Mouse (Mus musculus): ENCODE measurements at regions not wholly inside any gene's neighbourhood (a gene's known extent, or its start where the extent isn't known, plus 50 kb on each side); places are given as distances from the start of the nearest gene placed in this dataset.

- no peak for DNase-seq (ENCODE audit: low read depth, low spot score)
Measured at GRCm38 (mm10) chr17:63798961-63799531, 63.8 kb upstream of the Fer start.

GRCm38 (mm10) chr17:63801411-63801810, 61.5 kb upstream of the Fer start:
- DNase-seq (ENCODE audit: low read depth, low spot score) = no peak

DNA sequence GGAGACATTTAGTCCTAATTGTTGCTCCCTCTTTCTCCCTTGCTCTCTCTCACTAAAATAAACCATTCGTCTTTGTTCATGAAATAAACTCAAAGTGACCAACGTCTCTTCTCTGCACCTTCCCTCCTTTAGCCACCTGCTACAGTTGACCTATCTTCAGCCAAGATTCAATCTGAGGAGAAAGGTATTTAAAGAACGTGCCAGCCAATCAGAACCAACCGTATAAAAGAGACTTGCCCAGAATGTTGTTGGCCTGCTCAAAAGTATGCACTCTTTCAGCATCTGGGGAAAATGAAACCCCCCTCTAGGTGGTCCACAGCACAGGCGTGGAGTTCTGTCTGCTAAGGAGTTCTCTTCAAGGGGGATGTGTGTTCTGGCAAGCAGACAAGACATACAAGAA, 60.0 kb upstream of the Fer start:
- DNase-seq (ENCODE audit: low read depth, low spot score) = no peak

- peak; percentile 75 for DNase-seq (ENCODE audit: low read depth, low spot score)
Measured at GRCm38 (mm10) chr17:63803599-63803998, 59.3 kb upstream of the Fer start.

- no peak for DNase-seq (ENCODE audit: low read depth, low spot score)
Measured at GRCm38 (mm10) chr17:63804416-63804815, 58.4 kb upstream of the Fer start.

- DNase-seq (ENCODE audit: low read depth, low spot score) = no peak
Measured at GRCm38 (mm10) chr17:63806360-63806759, 56.5 kb upstream of the Fer start.

DNA sequence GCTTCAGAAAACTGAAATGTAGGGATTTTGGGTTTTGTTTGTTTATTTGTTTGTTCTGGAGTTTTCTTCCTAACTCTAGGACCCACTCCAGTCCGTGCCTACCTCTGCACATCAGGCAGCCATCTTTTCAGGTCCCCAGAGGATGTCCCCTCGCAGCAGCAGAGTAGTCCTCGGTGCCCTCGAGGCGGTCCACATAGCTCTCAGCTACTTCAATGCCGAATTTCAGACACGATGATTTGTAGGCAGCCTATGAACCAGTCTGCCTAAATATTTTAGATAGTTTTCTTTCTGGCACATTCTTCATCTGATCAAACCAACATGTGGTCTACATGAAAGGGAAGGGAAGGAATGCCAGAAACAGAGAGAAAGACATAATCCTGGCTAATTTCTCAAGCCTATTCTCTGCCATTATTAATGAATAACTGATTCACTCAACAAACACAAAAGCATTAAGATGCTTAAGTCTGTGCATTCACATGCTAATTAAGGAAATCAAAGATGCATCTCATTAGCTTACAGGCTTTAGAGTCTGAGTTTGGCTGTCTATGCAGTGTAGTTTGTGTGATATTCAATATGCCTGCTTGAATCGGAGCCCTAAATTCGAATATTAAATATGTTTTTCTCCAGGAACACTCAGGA, 55.2 kb upstream of the Fer start:
- no peak for DNase-seq (ENCODE audit: low read depth, low spot score)

DNA sequence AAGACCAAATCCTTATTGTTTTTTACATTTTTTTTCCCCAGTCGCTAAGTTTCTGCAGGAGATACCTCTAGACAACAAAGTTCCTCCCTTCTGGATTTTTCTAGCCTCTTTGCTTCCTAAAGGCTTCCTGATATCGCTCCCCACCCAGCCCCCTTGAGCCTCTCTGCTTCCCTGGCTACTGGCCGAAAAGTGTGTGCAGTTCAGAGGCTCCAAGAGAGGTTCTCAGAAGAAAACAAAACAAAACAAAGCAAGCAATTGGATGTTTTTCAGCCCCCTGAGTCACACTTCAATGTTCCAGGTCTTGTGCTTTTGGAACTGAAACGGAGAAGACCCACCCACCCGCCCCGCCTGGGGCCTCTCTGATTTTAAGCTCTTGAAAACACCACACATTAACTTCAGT, 54.1 kb upstream of the Fer start:
- no peak for DNase-seq (ENCODE audit: low read depth, low spot score)

GRCm38 (mm10) chr17:63811246-63811785, 51.5 kb upstream of the Fer start:
- DNase-seq (ENCODE audit: low read depth, low spot score) = peak; percentile 18

DNA sequence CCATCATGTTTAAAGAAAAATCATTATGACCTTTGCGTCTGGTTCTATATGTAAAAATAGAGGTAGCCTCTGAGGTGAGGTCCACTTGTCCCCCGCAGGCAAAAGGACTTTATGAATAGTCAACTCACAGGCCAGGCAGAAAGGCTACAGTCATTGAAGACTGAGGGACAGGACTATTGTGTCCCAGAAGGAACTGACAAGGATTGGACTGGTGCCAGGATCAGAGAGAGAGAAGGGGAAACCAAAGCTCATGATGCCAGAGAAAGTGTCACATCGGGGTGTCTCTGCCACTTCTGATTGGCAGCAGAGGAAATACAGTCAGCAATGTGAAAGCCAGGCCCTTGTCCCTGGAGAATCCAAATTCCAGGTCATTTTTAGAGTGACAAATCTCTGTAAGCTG, 50.3 kb upstream of the Fer start:
- DNase-seq (ENCODE audit: low read depth, low spot score) = no peak

Data from ES-CJ7 (cell line).